Mouse (Mus musculus): ENCODE data around the gene Prrxl1. TPM values are rescaled to one million over a fixed set of nuclear protein-coding genes. Genes with fewer than 3 reads are reported as not detected.

Gene Prrxl1
- 0.14 and 0.18 TPM in 2 replicates for polyA plus RNA-seq (2015; fragmentation: Nextera tagmentation; extraction: Ambion mirVana)

DNA sequence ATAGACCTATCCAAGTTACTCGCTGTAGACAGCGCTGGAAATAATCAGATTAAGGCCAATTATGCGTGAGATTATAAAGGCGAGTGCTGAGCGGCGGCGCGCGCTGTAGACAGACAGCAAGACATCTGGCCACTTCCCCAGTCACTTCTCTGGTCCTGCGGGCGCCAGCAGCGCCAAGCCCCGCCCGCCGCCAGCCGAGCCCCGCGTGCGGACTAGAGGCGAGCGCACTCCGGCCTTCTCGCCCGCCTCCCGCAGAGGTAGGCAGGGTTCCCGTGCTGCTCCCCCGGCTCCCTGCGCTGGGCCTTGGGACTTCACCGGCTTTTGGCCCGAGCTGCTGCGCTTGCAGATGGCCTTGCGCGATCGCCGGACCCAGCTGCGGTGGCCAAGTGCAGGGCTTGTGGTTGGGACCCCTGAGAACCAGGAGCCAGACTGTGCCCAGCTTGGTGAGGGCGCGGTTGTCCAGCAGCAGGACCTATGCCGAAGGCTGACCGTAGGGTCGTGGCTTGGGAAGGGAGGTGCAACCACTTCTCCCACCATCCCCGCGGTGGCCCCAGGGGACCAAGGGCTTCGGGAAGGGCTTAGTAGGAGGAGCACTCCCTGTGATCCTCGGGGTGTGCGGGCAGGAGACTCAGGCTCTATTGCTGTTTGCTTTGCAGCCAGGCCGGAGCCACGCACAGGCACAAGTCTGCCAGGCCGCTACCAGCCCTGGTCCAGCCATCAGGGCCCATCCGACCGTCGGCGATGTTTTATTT lies at the start of gene Prrxl1:
Prrxl1 (plus strand) TSS at position 118 of the 752 bp plus-strand sequence.
- no peaks in the 10 kb centered on the region for H3K36me3 ChIP-seq (ENCODE audit: control insufficient read depth, insufficient read depth, low read length)
- under 1% methylated on average over 53 of the region's 53 CpGs for WGBS
- no peaks in the 10 kb centered on the region for H3K9me3 ChIP-seq (ENCODE audit: control insufficient read depth, low read length)
- H3K27ac ChIP-seq (ENCODE audit: low read length), result no peak within 1 kb of the TSS
- ATAC-seq (ENCODE audit: low read depth), result no peak
- H3K9ac ChIP-seq (ENCODE audit: low read length), result no peak within 1 kb of the TSS
- H3K4me2 ChIP-seq (ENCODE audit: low read depth, low read length), result peak within 1 kb of the TSS; percentile 35; the same call in 1 of the 2 replicates
- no peaks in the 10 kb centered on the region for H3K4me1 ChIP-seq (replicated peaks; ENCODE audit: control insufficient read depth, insufficient read depth, low read length)
- peaks cover 69% of the 10 kb centered on the region for H3K27me3 ChIP-seq (ENCODE audit: control insufficient read depth, insufficient read depth, low read depth, low read length)
- H3K4me3 ChIP-seq (ENCODE audit: low read length), result peak within 1 kb of the TSS; percentile 19; the same call in 1 of the 2 replicates

- 81% methylated on average over 5 of the region's 5 CpGs for WGBS
- peaks cover 6% of the 10 kb centered on the region for H3K36me3 ChIP-seq (ENCODE audit: control insufficient read depth, insufficient read depth, low read length)
- no peak for ATAC-seq (ENCODE audit: low read depth)
- no peak overlapping the region for H3K4me2 ChIP-seq (ENCODE audit: low read depth, low read length)
- H3K4me1 ChIP-seq (replicated peaks; ENCODE audit: control insufficient read depth, insufficient read depth, low read length), result no peaks in the 10 kb centered on the region
- no peaks in the 10 kb centered on the region for H3K9me3 ChIP-seq (ENCODE audit: control insufficient read depth, low read length)
- H3K9ac ChIP-seq (ENCODE audit: low read length), result no peak overlapping the region
- no peaks in the 10 kb centered on the region for H3K27me3 ChIP-seq (ENCODE audit: control insufficient read depth, insufficient read depth, low read depth, low read length)
- no peak overlapping the region for H3K4me3 ChIP-seq (ENCODE audit: low read length)
- H3K27ac ChIP-seq (ENCODE audit: low read length), result no peak overlapping the region
Measured at GRCm38 (mm10) chr14:32551854-32552253, 47.4 kb upstream of the Prrxl1 start.

- Histone ChIP-seq H3K27me3 (ENCODE audit: control insufficient read depth, insufficient read depth, low read depth, low read length) (no peaks in the 10 kb centered on the region), H3K36me3 (ENCODE audit: control insufficient read depth, insufficient read depth, low read length) (peaks cover 4% of the 10 kb centered on the region; the same call in 1 of the 2 replicates), H3K27ac (ENCODE audit: low read length) (no peak overlapping the region), H3K9ac (ENCODE audit: low read length) (no peak overlapping the region), H3K4me1 (replicated peaks; ENCODE audit: control insufficient read depth, insufficient read depth, low read length) (no peaks in the 10 kb centered on the region), H3K9me3 (ENCODE audit: control insufficient read depth, low read length) (no peaks in the 10 kb centered on the region), H3K4me3 (ENCODE audit: low read length) (no peak overlapping the region), H3K4me2 (ENCODE audit: low read depth, low read length) (no peak overlapping the region)
- ATAC-seq (ENCODE audit: low read depth), result no peak
- 76% methylated on average over 10 of the region's 10 CpGs for WGBS
Measured at GRCm38 (mm10) chr14:32553198-32553903, 45.9 kb upstream of the Prrxl1 start.

- Histone ChIP-seq H3K4me2 (ENCODE audit: low read depth, low read length) (no peak overlapping the region), H3K27me3 (ENCODE audit: control insufficient read depth, insufficient read depth, low read depth, low read length) (no peaks in the 10 kb centered on the region), H3K9ac (ENCODE audit: low read length) (no peak overlapping the region), H3K9me3 (ENCODE audit: control insufficient read depth, low read length) (no peaks in the 10 kb centered on the region), H3K27ac (ENCODE audit: low read length) (no peak overlapping the region), H3K4me3 (ENCODE audit: low read length) (no peak overlapping the region), H3K36me3 (ENCODE audit: control insufficient read depth, insufficient read depth, low read length) (peaks cover 7% of the 10 kb centered on the region; the same call in 1 of the 2 replicates), H3K4me1 (replicated peaks; ENCODE audit: control insufficient read depth, insufficient read depth, low read length) (no peaks in the 10 kb centered on the region)
- 72% methylated on average over 8 of the region's 8 CpGs for WGBS
- no peak for ATAC-seq (ENCODE audit: low read depth)
Measured at GRCm38 (mm10) chr14:32554860-32555526, 44.2 kb upstream of the Prrxl1 start.

GRCm38 (mm10) chr14:32561428-32561827 lies 37.8 kb upstream of the Prrxl1 start:
- 90% methylated on average over 3 of the region's 3 CpGs for WGBS
- Histone ChIP-seq H3K4me1 (replicated peaks; ENCODE audit: control insufficient read depth, insufficient read depth, low read length) (no peaks in the 10 kb centered on the region), H3K9me3 (ENCODE audit: control insufficient read depth, low read length) (no peaks in the 10 kb centered on the region), H3K9ac (ENCODE audit: low read length) (no peak overlapping the region), H3K27ac (ENCODE audit: low read length) (no peak overlapping the region), H3K27me3 (ENCODE audit: control insufficient read depth, insufficient read depth, low read depth, low read length) (no peaks in the 10 kb centered on the region), H3K4me3 (ENCODE audit: low read length) (no peak overlapping the region), H3K4me2 (ENCODE audit: low read depth, low read length) (no peak overlapping the region), H3K36me3 (ENCODE audit: control insufficient read depth, insufficient read depth, low read length) (peaks cover 24% of the 10 kb centered on the region)
- no peak for ATAC-seq (ENCODE audit: low read depth)

- 89% methylated on average over 6 of the region's 6 CpGs for WGBS
- Histone ChIP-seq H3K9ac (ENCODE audit: low read length) (no peak overlapping the region), H3K27me3 (ENCODE audit: control insufficient read depth, insufficient read depth, low read depth, low read length) (no peaks in the 10 kb centered on the region), H3K36me3 (ENCODE audit: control insufficient read depth, insufficient read depth, low read length) (peaks cover 35% of the 10 kb centered on the region), H3K4me2 (ENCODE audit: low read depth, low read length) (no peak overlapping the region), H3K9me3 (ENCODE audit: control insufficient read depth, low read length) (no peaks in the 10 kb centered on the region), H3K27ac (ENCODE audit: low read length) (no peak overlapping the region), H3K4me3 (ENCODE audit: low read length) (no peak overlapping the region), H3K4me1 (replicated peaks; ENCODE audit: control insufficient read depth, insufficient read depth, low read length) (no peaks in the 10 kb centered on the region)
- no peak for ATAC-seq (ENCODE audit: low read depth)
Measured at GRCm38 (mm10) chr14:32563661-32564060, 35.5 kb upstream of the Prrxl1 start.

GRCm38 (mm10) chr14:32572519-32572918 lies 26.7 kb upstream of the Prrxl1 start:
- Histone ChIP-seq H3K27ac (ENCODE audit: low read length) (no peak overlapping the region), H3K27me3 (ENCODE audit: control insufficient read depth, insufficient read depth, low read depth, low read length) (no peaks in the 10 kb centered on the region), H3K9ac (ENCODE audit: low read length) (no peak overlapping the region), H3K4me3 (ENCODE audit: low read length) (no peak overlapping the region), H3K4me2 (ENCODE audit: low read depth, low read length) (no peak overlapping the region), H3K36me3 (ENCODE audit: control insufficient read depth, insufficient read depth, low read length) (peaks cover 36% of the 10 kb centered on the region), H3K9me3 (ENCODE audit: control insufficient read depth, low read length) (no peaks in the 10 kb centered on the region), H3K4me1 (replicated peaks; ENCODE audit: control insufficient read depth, insufficient read depth, low read length) (no peaks in the 10 kb centered on the region)
- WGBS, result 62% methylated on average over 8 of the region's 8 CpGs
- ATAC-seq (ENCODE audit: low read depth), result no peak

DNA sequence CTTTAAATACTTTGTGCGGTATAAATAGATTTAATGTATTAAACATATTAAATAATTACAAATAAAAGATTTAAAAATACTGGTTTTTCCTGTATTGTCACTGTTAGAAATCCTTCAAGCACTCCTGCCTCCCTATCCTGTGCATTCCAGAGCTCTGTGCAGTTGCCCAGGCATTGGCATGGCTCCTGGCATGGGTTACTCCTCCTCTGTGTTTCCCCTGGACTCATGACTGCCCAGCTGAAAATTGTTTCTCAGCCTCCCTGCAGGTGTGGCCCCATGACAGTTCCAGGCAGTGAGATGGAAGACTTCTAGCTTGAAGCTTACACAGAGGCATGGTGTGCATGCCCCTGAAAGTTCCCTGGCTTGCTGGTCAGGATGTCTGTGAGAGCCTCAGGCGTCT lies 20.8 kb upstream of the Prrxl1 start:
- Histone ChIP-seq H3K9me3 (ENCODE audit: control insufficient read depth, low read length) (no peaks in the 10 kb centered on the region), H3K9ac (ENCODE audit: low read length) (no peak overlapping the region), H3K36me3 (ENCODE audit: control insufficient read depth, insufficient read depth, low read length) (peaks cover 26% of the 10 kb centered on the region), H3K4me1 (replicated peaks; ENCODE audit: control insufficient read depth, insufficient read depth, low read length) (no peaks in the 10 kb centered on the region), H3K4me3 (ENCODE audit: low read length) (no peak overlapping the region), H3K4me2 (ENCODE audit: low read depth, low read length) (no peak overlapping the region), H3K27me3 (ENCODE audit: control insufficient read depth, insufficient read depth, low read depth, low read length) (no peaks in the 10 kb centered on the region; the same call in 1 of the 2 replicates), H3K27ac (ENCODE audit: low read length) (no peak overlapping the region)
- no peak for ATAC-seq (ENCODE audit: low read depth)
- 81% methylated on average over 2 of the region's 2 CpGs for WGBS

DNA sequence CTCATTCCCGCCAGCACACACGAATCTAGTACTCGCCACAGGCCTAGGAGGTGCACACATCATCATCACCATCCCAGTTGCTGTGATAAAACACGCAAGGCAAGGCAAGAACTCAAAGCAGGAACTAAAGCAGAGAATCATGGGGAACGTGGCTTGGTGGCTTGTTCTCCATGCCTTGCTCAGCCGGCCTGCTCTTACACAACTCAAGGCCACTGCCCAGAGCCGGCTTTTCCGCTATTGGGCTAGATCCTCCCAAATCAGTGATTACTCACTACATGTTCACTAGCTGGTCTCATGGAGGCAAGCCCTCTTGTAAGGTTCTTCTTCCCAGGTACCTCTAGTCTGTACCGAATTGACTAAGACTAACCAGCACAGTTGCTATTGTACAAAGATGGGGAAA lies 15.5 kb upstream of the Prrxl1 start:
- Histone ChIP-seq H3K36me3 (ENCODE audit: control insufficient read depth, insufficient read depth, low read length) (no peaks in the 10 kb centered on the region), H3K4me3 (ENCODE audit: low read length) (no peak overlapping the region), H3K9ac (ENCODE audit: low read length) (no peak overlapping the region), H3K4me2 (ENCODE audit: low read depth, low read length) (no peak overlapping the region), H3K27ac (ENCODE audit: low read length) (no peak overlapping the region), H3K9me3 (ENCODE audit: control insufficient read depth, low read length) (no peaks in the 10 kb centered on the region), H3K27me3 (ENCODE audit: control insufficient read depth, insufficient read depth, low read depth, low read length) (no peaks in the 10 kb centered on the region; the same call in 1 of the 2 replicates), H3K4me1 (replicated peaks; ENCODE audit: control insufficient read depth, insufficient read depth, low read length) (no peaks in the 10 kb centered on the region)
- no peak for ATAC-seq (ENCODE audit: low read depth)
- whole genome bisulfite sequencing, result 82% methylated on average over 9 of the region's 9 CpGs

Measured in lung, embryonic 16.5 days (tissue).